Mouse (Mus musculus) gastrocnemius, adult 2 months (tissue): ENCODE data around the gene Upp2. TPM values are rescaled to one million over a fixed set of nuclear protein-coding genes. Genes with fewer than 3 reads are reported as not detected.

Experiments used
- DNase-seq: peaks from one replicate; pipeline ENCODE4 v3.0.0; 2022
- H3K27ac ChIP-seq: fragments of 200-600 bp; 2 replicates; pipeline ENCODE4 v1.8.1; 2022; ENCODE audit warnings: mild to moderate bottlenecking
- H3K4me3 ChIP-seq: fragments of 200-600 bp; 2 replicates; pipeline ENCODE4 v1.8.1; 2022; ENCODE audit warnings: mild to moderate bottlenecking, moderate library complexity
- CTCF ChIP-seq: fragments of 200-600 bp; IDR thresholded peaks from 2 replicates; pipeline ENCODE4 v1.8.1; 2022; ENCODE audit warnings: antibody characterized with exemption, mild to moderate bottlenecking, moderate library complexity
- intact Hi-C: fragments of 180-260 bp; cut with DNase I; formaldehyde crosslinking; loops from one replicate; pipeline ENCODE4 v1.15.1; 2025
- total RNA-seq, 2 experiments: library from RNA; stranded (reverse); gene quantifications; 2 replicates each; pipeline ENCODE4 v1.2.3; 2021

Upp2 gene
- total RNA-seq, 2 experiments from 2014 or later = 2.0 to 2.4 TPM

- peak overlapping the region; percentile 96 for H3K4me3 ChIP-seq
- TF ChIP-seq CTCF = no peak
- peak; percentile 77 for DNase-seq
- H3K27ac ChIP-seq = peak overlapping the region; percentile 96
- intact Hi-C loops = loop anchor here (5.0 kb wide), 1 partner anchor 102 kb away; no protein-coding TSS in a partner anchor
Measured at GRCm38 (mm10) chr2:58565267-58565666, 1.8 kb upstream of the Upp2 start.

DNA sequence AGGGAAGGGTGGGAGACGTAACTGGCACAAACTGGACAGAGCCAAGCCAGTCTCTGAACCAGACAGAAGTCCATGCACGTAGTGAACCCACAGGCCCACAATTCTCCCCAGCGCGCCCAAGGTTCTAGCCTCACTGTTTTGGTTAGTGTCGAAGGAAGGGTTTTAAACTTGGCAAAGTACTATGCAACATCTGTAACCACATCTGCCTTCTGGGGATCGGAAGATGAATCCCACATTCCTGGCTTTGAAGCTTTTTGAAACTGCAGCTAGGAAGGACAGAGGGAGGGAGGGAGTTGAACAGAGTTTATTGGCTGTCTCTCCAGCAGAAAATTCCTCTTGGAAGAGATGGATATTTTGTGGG is 1.1 kb upstream of the Upp2 start:
- peak overlapping the region; percentile 96 for H3K27ac ChIP-seq
- intact Hi-C loops = loop anchor here (1.0 to 5.0 kb wide), 4 partner anchors 34 to 101 kb away; no protein-coding TSS in a partner anchor
- DNase-seq = peak; percentile 44
- no peak for TF ChIP-seq CTCF
- peak overlapping the region; percentile 96 for H3K4me3 ChIP-seq

- intact Hi-C loops = loop anchor here (1.0 to 5.0 kb wide), 4 partner anchors 34 to 101 kb away; no protein-coding TSS in a partner anchor
- DNase-seq = peak; percentile 88
- TF ChIP-seq CTCF = no peak
- Histone ChIP-seq H3K4me3 (peak overlapping the region; percentile 96), H3K27ac (peak overlapping the region; percentile 96)
Measured at GRCm38 (mm10) chr2:58566410-58567065, 560 bp upstream of the Upp2 start.

DNA sequence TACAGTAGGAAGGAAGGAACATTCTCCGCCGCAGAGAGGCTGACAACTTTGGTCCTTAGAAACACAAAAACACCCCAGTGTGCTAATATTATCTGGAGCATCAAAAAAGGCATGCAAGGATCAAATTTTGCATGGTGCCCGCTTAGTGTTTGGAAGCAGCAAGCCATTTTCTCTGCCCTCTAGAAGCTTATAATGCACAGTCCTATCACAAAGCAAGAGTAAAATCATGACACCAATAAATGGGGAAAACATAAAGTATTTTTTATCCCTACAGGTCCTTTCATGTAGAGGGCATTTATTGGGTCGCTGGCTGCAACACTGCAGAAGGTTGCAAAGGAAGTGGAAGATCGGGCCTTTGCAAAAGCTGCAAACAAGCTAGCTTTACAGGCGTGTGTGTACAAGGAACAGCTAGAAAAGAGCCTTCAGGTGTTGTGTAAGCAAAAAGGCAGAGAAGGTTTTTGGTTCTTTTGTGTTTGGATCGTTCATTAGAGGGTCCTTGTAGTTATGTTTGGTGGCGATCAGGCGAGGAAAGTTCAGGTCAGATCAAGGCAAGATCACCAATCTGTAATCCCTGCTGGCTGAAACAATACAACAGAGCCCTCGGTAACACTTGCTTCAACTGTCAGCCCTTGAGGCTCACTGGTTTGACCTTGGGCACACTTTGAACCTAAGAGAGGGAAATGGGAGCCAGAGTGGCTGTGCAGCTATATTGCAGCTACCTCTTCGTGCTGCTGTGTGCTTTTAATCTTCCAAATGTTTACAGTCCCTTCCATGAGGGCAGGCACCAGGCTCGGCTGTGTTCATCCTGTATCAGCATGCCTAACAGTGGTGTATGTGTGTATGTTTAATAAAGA is 995 bp downstream of the Upp2 start:
- H3K4me3 ChIP-seq = peak overlapping the region; percentile 96
- H3K27ac ChIP-seq = peak overlapping the region; percentile 96
- intact Hi-C loops = loop anchor here (2.0 to 5.0 kb wide), 3 partner anchors 79 to 99 kb away; no protein-coding TSS in a partner anchor
- no peak for TF ChIP-seq CTCF
- no peak for DNase-seq

DNA sequence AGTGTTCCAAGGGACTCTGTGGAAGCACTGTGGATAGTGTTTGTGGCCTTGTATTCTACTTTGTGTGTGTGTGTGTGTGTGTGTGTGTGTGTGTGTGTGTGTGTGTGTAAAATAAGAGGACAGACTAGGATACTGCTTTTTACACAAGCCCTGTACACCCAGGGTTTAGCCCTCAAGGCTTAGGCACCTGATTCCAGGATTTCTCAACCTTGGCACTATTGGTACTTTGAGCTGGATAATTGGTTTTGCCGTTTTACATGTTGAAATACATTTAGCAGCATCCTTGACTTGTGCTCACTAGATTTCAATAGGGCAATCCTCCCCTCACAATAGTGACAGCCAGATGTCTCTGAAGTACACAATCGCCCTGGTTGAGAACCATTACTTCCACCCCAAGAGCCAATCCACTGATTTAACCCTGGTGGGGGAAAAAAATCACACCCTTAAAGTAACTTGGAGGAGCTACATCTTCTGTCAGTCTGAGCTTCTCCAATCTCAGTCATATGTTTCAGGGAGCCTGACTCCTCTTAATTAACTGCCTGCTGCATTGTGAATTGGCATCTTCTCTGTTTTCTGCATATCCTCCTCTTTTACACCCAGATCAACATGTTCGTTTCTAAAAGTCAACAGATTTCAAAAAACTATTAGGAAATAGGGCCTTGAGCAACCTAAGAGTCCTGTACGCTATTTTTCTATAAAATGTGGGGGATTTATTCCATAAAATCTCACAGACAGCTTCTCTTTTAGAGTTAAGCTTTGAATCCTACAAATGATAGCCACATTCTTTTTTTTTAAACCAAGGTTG is 1.9 kb downstream of the Upp2 start:
- no peak for TF ChIP-seq CTCF
- H3K27ac ChIP-seq = peak overlapping the region; percentile 31; the same call in 1 of the 2 replicates
- intact Hi-C loops = loop anchor here (5.0 kb wide), 1 partner anchor 98 kb away; no protein-coding TSS in a partner anchor
- no peak for DNase-seq
- no peak overlapping the region for H3K4me3 ChIP-seq

DNA sequence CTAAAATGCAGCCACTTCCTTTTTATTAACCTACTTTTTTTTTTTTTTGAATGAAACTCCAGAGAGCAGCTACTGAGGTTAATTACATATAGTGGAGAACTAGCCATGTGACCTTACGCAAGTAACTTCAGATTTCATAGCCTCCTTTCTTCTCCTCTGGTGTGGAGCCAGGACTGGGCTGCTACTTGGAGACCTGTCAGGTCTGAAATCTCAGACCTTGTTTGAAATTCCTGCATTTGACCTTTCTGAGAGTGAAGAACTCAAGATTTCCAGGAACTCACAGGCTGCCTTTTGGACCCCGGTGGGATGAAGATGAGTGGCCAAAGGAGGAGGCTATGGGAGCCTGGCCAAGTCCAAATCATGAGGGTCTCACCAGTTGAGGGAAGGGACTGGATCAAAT is 7.1 kb downstream of the Upp2 start:
- Histone ChIP-seq H3K27ac (no peak overlapping the region), H3K4me3 (no peak overlapping the region)
- DNase-seq = no peak
- TF ChIP-seq CTCF = no peak
- intact Hi-C loops = no loop called here

DNA sequence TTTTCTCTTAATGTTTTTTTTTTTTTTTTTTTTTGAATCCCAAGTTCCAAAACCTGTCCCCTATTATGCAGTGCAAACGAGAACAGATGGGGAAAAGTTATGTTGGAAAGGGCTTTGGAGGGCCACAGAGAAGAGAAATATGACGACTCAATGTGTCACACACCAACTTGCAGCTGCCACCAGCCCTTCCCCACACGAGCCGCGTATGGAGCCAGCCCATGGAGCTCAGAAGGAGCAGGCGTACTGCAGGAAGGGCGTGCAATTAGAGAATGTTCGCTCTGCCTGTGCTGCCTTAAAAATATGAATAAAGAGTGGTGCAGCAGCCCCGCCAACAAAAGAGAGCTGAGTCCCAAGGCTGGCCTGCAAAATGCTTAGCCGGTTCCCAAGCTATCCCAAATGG is 19.2 kb downstream of the Upp2 start:
- Histone ChIP-seq H3K4me3 (peak overlapping the region; percentile 40), H3K27ac (no peak overlapping the region)
- TF ChIP-seq CTCF = no peak
- intact Hi-C loops = no loop called here
- DNase-seq = peak; percentile 38

GRCm38 (mm10) chr2:58589637-58590036 is 22.5 kb downstream of the Upp2 start:
- intact Hi-C loops = no loop called here
- TF ChIP-seq CTCF = no peak
- DNase-seq = no peak
- no peak overlapping the region for H3K27ac ChIP-seq
- no peak overlapping the region for H3K4me3 ChIP-seq

DNA sequence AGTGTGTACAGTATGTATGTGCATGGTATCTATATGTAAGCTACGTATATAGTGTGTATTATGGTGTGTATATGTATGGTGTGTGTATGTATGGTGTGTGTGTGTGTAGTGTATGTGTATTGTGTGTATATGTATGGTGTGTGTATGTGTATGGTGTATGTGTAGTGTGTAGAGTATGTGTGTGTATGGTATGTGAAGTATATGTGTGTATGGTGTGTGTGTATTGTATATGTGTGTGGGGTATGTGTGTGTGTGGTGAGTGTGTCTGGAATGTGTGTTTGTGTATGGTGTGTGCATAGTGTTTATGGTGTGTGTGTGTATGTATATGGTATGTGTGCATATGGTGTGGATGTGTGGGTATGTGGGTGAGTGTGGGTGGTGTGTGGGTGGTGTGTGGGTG is 23.0 kb downstream of the Upp2 start:
- DNase-seq = no peak
- intact Hi-C loops = no loop called here
- no peak for TF ChIP-seq CTCF
- Histone ChIP-seq H3K27ac (no peak overlapping the region), H3K4me3 (no peak overlapping the region)

DNA sequence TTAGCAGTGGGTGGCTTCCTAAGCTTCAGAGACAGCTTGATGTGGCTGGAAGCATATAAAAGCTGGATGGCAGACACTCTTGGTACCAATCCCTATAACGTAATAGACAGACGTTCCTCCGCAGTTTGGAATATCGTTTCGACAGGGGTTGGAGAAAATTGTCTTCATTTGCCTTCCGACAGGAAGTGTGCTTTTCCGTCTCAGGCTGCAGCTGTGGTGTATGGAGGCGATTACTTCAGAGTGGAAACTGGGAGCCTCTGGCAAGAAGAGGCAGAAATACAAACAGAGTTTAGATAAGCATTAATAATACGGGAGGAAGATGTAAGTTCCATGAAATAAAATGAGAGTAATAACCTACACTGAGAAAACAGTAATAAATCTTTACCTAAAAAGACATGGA is 28.3 kb downstream of the Upp2 start:
- no peak for DNase-seq
- Histone ChIP-seq H3K4me3 (no peak overlapping the region), H3K27ac (no peak overlapping the region)
- intact Hi-C loops = no loop called here
- TF ChIP-seq CTCF = no peak

GRCm38 (mm10) chr2:58596774-58597342 is 29.8 kb downstream of the Upp2 start:
- no peak overlapping the region for H3K27ac ChIP-seq
- no peak for TF ChIP-seq CTCF
- peak overlapping the region; percentile 61 for H3K4me3 ChIP-seq
- DNase-seq = peak; percentile 77
- intact Hi-C loops = no loop called here

DNA sequence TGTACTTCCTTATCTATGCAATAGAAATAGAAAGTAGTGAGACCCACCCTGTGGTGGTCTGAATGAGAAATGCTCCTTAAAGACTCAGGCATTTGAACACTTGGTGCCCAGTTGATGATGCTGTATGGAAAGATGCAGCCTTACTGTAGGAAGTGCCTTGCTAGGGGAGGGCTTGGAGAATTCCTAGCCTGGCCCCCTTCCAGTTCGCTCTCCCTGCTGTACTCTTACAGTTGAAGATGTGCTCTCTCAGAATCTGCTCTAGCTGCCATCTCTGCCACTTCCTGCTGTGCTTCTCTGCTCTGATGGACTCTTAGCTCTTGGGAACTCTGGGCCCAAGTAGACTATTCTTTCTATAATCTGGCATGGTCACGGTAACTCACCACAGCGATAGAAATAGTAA is 30.5 kb downstream of the Upp2 start:
- no peak for TF ChIP-seq CTCF
- no peak for DNase-seq
- no peak overlapping the region; the same call in 1 of the 2 replicates for H3K4me3 ChIP-seq
- H3K27ac ChIP-seq = no peak overlapping the region
- intact Hi-C loops = no loop called here
